Mouse (Mus musculus): ENCODE measurements around the gene Arhgap23. TPM values are rescaled to one million over a fixed set of nuclear protein-coding genes. Genes with fewer than 3 reads are reported as not detected.
A peak's percentile ranks its signal among the peaks of the same experiment; 100 is the strongest.

Arhgap23 gene
- polyA plus RNA-seq, 1 experiment from 2014 or later = 5.4 TPM

- no peaks in the 10 kb centered on the region for H3K9me3 ChIP-seq (replicated peaks; ENCODE audit: control insufficient read depth, low read length)
- no peaks in the 10 kb centered on the region for H3K36me3 ChIP-seq (ENCODE audit: control insufficient read depth, insufficient read depth, low read length)
- WGBS = 56% methylated on average over 3 of the region's 3 CpGs
- no peak overlapping the region for H3K4me2 ChIP-seq (ENCODE audit: low read length)
- H3K27ac ChIP-seq (ENCODE audit: low read depth, low read length) = no peak overlapping the region
- peaks cover 4% of the 10 kb centered on the region; the same call in 1 of the 2 replicates for H3K4me1 ChIP-seq (ENCODE audit: control insufficient read depth, insufficient read depth, low read length)
- H3K9ac ChIP-seq (ENCODE audit: low read length) = no peak overlapping the region
- no peaks in the 10 kb centered on the region for H3K27me3 ChIP-seq (replicated peaks; ENCODE audit: control insufficient read depth, insufficient read depth, low read length)
- H3K4me3 ChIP-seq (ENCODE audit: low read depth, low read length) = no peak overlapping the region
- ATAC-seq (no peak), DNase-seq (ENCODE audit: low spot score) (no peak)
Observed at GRCm38 (mm10) chr11:97424802-97425201, 9.5 kb downstream of the Arhgap23 start.

DNA sequence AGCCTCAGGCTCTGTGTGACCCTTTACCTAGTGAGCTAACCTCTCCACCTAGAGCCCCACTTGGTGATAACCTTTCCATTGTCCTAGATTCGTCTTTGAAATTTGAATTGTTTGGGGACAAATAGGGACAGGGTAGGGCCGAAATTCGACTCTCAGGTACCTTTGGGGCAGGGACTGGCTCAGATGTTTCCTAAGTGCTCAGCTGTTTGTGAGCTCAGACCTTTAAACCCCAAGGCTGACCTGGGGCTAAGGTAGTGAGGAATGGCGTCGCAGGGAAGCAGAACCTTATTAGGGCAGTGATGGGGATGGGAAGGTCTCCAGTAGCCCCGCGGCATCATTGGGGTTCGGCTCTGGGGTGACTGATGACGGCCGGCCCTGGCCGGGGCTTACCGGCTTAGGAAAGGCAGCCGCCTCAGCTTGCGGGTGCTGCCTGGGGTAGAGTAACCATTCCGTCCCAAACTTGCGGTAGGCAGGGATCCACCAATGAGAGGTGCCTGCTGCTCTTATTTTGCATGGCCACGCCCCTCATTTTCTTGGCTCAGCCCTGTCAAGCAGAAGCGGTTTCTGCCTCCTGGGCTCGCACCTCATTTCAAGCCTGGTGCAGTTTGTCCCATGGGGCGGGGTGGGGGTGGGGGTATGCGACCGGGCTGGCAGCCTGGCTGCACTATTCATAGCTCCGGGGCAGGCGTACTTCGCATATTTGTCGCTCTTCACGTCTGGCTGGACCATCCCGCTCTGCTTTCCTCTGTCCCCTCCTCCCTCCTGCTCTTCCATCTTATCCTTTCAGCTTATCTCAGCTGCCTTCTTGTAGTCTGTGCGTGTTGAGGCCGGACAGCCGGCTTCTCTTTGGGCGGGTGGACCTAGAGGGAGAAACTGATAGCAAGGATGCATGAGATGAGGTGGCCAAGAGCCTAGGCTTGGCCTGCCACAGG, 12.7 kb downstream of the Arhgap23 start:
- ATAC-seq = peak; percentile 91
- peak overlapping the region; percentile 48 for H3K9ac ChIP-seq (ENCODE audit: low read length)
- no peaks in the 10 kb centered on the region for H3K9me3 ChIP-seq (replicated peaks; ENCODE audit: control insufficient read depth, low read length)
- no peaks in the 10 kb centered on the region for H3K27me3 ChIP-seq (replicated peaks; ENCODE audit: control insufficient read depth, insufficient read depth, low read length)
- no peaks in the 10 kb centered on the region for H3K36me3 ChIP-seq (ENCODE audit: control insufficient read depth, insufficient read depth, low read length)
- H3K4me2 ChIP-seq (ENCODE audit: low read length) = peak overlapping the region; percentile 63
- peak overlapping the region; percentile 27 for H3K4me3 ChIP-seq (ENCODE audit: low read depth, low read length)
- H3K4me1 ChIP-seq (ENCODE audit: control insufficient read depth, insufficient read depth, low read length) = peaks cover 4% of the 10 kb centered on the region; the same call in 1 of the 2 replicates
- H3K27ac ChIP-seq (ENCODE audit: low read depth, low read length) = no peak overlapping the region
- peak; percentile 91 for DNase-seq (ENCODE audit: low spot score)
- WGBS = under 1% methylated on average over 32 of the region's 32 CpGs

- DNase-seq (ENCODE audit: low spot score) (no peak), ATAC-seq (peak; percentile 25)
- Histone ChIP-seq H3K4me1 (ENCODE audit: control insufficient read depth, insufficient read depth, low read length) (peaks cover 4% of the 10 kb centered on the region; the same call in 1 of the 2 replicates), H3K9ac (ENCODE audit: low read length) (peak overlapping the region; percentile 48), H3K4me3 (ENCODE audit: low read depth, low read length) (peak overlapping the region; percentile 27), H3K9me3 (replicated peaks; ENCODE audit: control insufficient read depth, low read length) (no peaks in the 10 kb centered on the region), H3K36me3 (ENCODE audit: control insufficient read depth, insufficient read depth, low read length) (no peaks in the 10 kb centered on the region), H3K27me3 (replicated peaks; ENCODE audit: control insufficient read depth, insufficient read depth, low read length) (no peaks in the 10 kb centered on the region), H3K27ac (ENCODE audit: low read depth, low read length) (no peak overlapping the region), H3K4me2 (ENCODE audit: low read length) (peak overlapping the region; percentile 63)
- 47% methylated on average over 4 of the region's 4 CpGs for WGBS
Observed at GRCm38 (mm10) chr11:97428726-97429077, 13.4 kb downstream of the Arhgap23 start.

DNA sequence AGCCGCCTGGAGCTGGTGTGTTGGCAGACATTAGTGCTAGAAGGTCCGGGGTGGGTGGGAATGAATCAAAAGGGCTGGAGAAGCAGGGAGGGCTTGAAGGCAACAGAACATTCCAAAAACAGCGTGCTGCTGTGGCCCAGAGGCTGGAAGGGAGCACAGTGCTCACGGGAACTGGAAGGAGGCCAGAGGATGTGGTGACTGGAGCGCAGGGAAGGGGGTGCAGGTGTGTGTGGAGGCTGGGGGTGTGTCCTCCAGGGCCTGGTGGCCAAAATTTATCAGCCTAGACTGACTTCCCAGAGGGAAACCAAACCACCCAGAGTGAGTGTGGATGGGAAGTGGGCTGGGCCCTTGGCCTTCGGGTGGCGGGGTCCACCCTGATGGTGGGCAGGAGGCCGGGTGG, 14.3 kb downstream of the Arhgap23 start:
- Histone ChIP-seq H3K4me1 (ENCODE audit: control insufficient read depth, insufficient read depth, low read length) (peaks cover 4% of the 10 kb centered on the region; the same call in 1 of the 2 replicates), H3K27ac (ENCODE audit: low read depth, low read length) (no peak overlapping the region), H3K27me3 (replicated peaks; ENCODE audit: control insufficient read depth, insufficient read depth, low read length) (no peaks in the 10 kb centered on the region), H3K4me3 (ENCODE audit: low read depth, low read length) (no peak overlapping the region), H3K4me2 (ENCODE audit: low read length) (no peak overlapping the region), H3K9me3 (replicated peaks; ENCODE audit: control insufficient read depth, low read length) (no peaks in the 10 kb centered on the region), H3K9ac (ENCODE audit: low read length) (no peak overlapping the region), H3K36me3 (ENCODE audit: control insufficient read depth, insufficient read depth, low read length) (no peaks in the 10 kb centered on the region)
- DNase-seq (ENCODE audit: low spot score) (no peak), ATAC-seq (no peak)
- WGBS = 82% methylated on average over 8 of the region's 8 CpGs

- peak; percentile 44 for DNase-seq (ENCODE audit: low spot score)
- H3K9ac ChIP-seq (ENCODE audit: low read length) = no peak overlapping the region
- peaks cover 4% of the 10 kb centered on the region; the same call in 1 of the 2 replicates for H3K4me1 ChIP-seq (ENCODE audit: control insufficient read depth, insufficient read depth, low read length)
- H3K36me3 ChIP-seq (ENCODE audit: control insufficient read depth, insufficient read depth, low read length) = no peaks in the 10 kb centered on the region
- no peak overlapping the region for H3K4me3 ChIP-seq (ENCODE audit: low read depth, low read length)
- ATAC-seq = no peak
- H3K9me3 ChIP-seq (replicated peaks; ENCODE audit: control insufficient read depth, low read length) = no peaks in the 10 kb centered on the region
- H3K4me2 ChIP-seq (ENCODE audit: low read length) = no peak overlapping the region
- 4% methylated on average over 3 of the region's 3 CpGs for WGBS
- no peak overlapping the region for H3K27ac ChIP-seq (ENCODE audit: low read depth, low read length)
- H3K27me3 ChIP-seq (replicated peaks; ENCODE audit: control insufficient read depth, insufficient read depth, low read length) = no peaks in the 10 kb centered on the region
Observed at GRCm38 (mm10) chr11:97432015-97432414, 16.7 kb downstream of the Arhgap23 start.

- no peak overlapping the region for H3K4me2 ChIP-seq (ENCODE audit: low read length)
Observed at GRCm38 (mm10) chr11:97432983-97433539, 17.7 kb downstream of the Arhgap23 start.

GRCm38 (mm10) chr11:97434121-97434520, 18.8 kb downstream of the Arhgap23 start:
- Histone ChIP-seq H3K9ac (ENCODE audit: low read length) (no peak overlapping the region), H3K4me1 (ENCODE audit: control insufficient read depth, insufficient read depth, low read length) (no peaks in the 10 kb centered on the region; the same call in 1 of the 2 replicates), H3K4me3 (ENCODE audit: low read depth, low read length) (no peak overlapping the region), H3K9me3 (replicated peaks; ENCODE audit: control insufficient read depth, low read length) (no peaks in the 10 kb centered on the region), H3K4me2 (ENCODE audit: low read length) (no peak overlapping the region), H3K27me3 (replicated peaks; ENCODE audit: control insufficient read depth, insufficient read depth, low read length) (peaks cover 4% of the 10 kb centered on the region), H3K27ac (ENCODE audit: low read depth, low read length) (no peak overlapping the region), H3K36me3 (ENCODE audit: control insufficient read depth, insufficient read depth, low read length) (no peaks in the 10 kb centered on the region)
- no peak for ATAC-seq
- 79% methylated on average over 8 of the region's 8 CpGs for WGBS
- no peak for DNase-seq (ENCODE audit: low spot score)

More at GRCm38 (mm10) chr11:97432983-97433539, 17.7 kb downstream of the Arhgap23 start:
- no peak for DNase-seq (ENCODE audit: low spot score)
- Histone ChIP-seq H3K36me3 (ENCODE audit: control insufficient read depth, insufficient read depth, low read length) (no peaks in the 10 kb centered on the region), H3K27me3 (replicated peaks; ENCODE audit: control insufficient read depth, insufficient read depth, low read length) (no peaks in the 10 kb centered on the region), H3K9ac (ENCODE audit: low read length) (no peak overlapping the region), H3K27ac (ENCODE audit: low read depth, low read length) (no peak overlapping the region), H3K9me3 (replicated peaks; ENCODE audit: control insufficient read depth, low read length) (no peaks in the 10 kb centered on the region), H3K4me1 (ENCODE audit: control insufficient read depth, insufficient read depth, low read length) (peaks cover 4% of the 10 kb centered on the region; the same call in 1 of the 2 replicates), H3K4me3 (ENCODE audit: low read depth, low read length) (no peak overlapping the region)
- WGBS = 89% methylated on average over 8 of the region's 8 CpGs
- no peak for ATAC-seq

DNA sequence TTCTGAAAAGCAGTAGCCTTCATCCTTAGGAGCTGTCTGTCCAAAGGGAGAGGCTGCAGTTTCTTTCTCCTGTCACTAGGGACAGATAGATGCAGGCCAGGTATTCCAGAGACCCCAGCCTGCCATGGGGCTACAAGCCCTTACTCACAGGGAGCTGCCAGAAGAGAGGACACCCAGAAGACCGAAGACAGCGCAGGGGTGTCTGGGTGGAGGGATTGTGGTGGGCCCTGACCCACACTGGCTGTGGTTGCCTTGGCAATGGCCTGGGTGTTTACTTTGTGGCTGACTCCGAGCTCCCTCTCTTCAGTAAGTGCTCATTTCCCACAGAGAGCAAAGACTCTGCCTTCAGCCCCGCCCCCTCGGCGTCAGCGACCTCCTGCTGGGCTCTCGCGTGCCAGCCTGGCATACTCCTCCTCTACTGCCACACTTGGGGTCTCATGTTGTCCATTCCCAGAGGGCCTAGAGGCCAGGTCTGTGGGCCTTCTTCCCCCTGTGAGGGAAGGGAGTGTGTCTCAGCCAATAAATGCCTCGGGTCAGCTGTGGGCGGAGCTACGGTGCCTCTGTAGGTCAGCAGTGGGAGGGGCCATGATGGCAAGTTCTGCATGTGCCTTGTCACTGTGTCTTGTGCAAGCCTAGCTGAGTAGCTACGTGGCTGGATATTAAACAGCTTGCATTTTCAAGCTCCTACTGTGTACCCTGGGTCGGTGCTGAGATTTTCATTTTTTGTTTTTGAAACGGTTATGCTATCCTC, 19.5 kb downstream of the Arhgap23 start:
- H3K9me3 ChIP-seq (replicated peaks; ENCODE audit: control insufficient read depth, low read length) = no peaks in the 10 kb centered on the region
- H3K36me3 ChIP-seq (ENCODE audit: control insufficient read depth, insufficient read depth, low read length) = no peaks in the 10 kb centered on the region
- H3K4me2 ChIP-seq (ENCODE audit: low read length) = peak overlapping the region; percentile 41
- DNase-seq (ENCODE audit: low spot score) (peak; percentile 58), ATAC-seq (peak; percentile 73)
- 4% methylated on average over 15 of the region's 15 CpGs for WGBS
- no peak overlapping the region for H3K27ac ChIP-seq (ENCODE audit: low read depth, low read length)
- peak overlapping the region; percentile 22; the same call in 1 of the 2 replicates for H3K4me3 ChIP-seq (ENCODE audit: low read depth, low read length)
- H3K9ac ChIP-seq (ENCODE audit: low read length) = no peak overlapping the region
- H3K27me3 ChIP-seq (replicated peaks; ENCODE audit: control insufficient read depth, insufficient read depth, low read length) = peaks cover 12% of the 10 kb centered on the region
- H3K4me1 ChIP-seq (ENCODE audit: control insufficient read depth, insufficient read depth, low read length) = no peaks in the 10 kb centered on the region; the same call in 1 of the 2 replicates
